ENCODE assay signal across 9 mouse cellular contexts in genomic region chr17:69438990-69439491, GRCm38 (mm10). TPM values are rescaled to one million over a fixed set of nuclear protein-coding genes. Genes with fewer than 3 reads are reported as not detected.
DNase-seq lines count a peak whose midpoint lies in the region; ATAC-seq and TF ChIP-seq lines count a peak whose summit lies in the region.
"Had no signal": no experiment of that assay in that cellular context is flagged by ENCODE, and none has a peak within 500 bp of the region (broad histone marks: within the 10 kb centered on the region; RNA-seq: fewer than 3 reads in every experiment).

Akain1 (plus strand) TSS chr17:69439326.

- 2% methylated on average over 44 of the region's 44 CpGs for WGBS in bone marrow, adult 2 months
- WGBS in embryonic facial prominence, embryonic 14.5 days, result 0% methylated on average over 9 of the region's 44 CpGs
- whole genome bisulfite sequencing in heart, embryonic 10.5 days, result 0% methylated on average over 44 of the region's 44 CpGs
- WGBS in liver, embryonic 12.5 days (ENCODE audit: insufficient replicate concordance), result under 1% methylated on average over 30 of the region's 44 CpGs
- WGBS in stomach, embryonic 15.5 days, result 0% methylated on average over 43 of the region's 44 CpGs

- H3K9ac ChIP-seq in embryonic facial prominence, embryonic 14.5 days (ENCODE audit: low read depth, low read length), result peak within 1 kb of the TSS; percentile 48; the same call in 1 of the 2 replicates
- no peak within 1 kb of the TSS for H3K9ac ChIP-seq in liver, embryonic 12.5 days
- H3K9ac ChIP-seq in stomach, embryonic 15.5 days, result no peak within 1 kb of the TSS

- peak; percentile 97 for ATAC-seq in embryonic facial prominence, embryonic 14.5 days (ENCODE audit: low read depth)
- peak; percentile 81; the same call in 1 of the 2 replicates for ATAC-seq in liver, embryonic 12.5 days
- ATAC-seq in stomach, embryonic 15.5 days (ENCODE audit: insufficient read depth, low FRiP score, low read depth), result peak; percentile 91

- H3K27ac ChIP-seq in bone marrow, adult 2 months (ENCODE audit: control insufficient read depth, insufficient read depth, low read depth, low read length, poor library complexity), result no peak within 1 kb of the TSS; the same call in 1 of the 2 replicates
- H3K27ac ChIP-seq in embryonic facial prominence, embryonic 14.5 days (replicated peaks; ENCODE audit: low read depth, low read length), result no peak within 1 kb of the TSS
- peak within 1 kb of the TSS; percentile 67 for H3K27ac ChIP-seq in heart, embryonic 10.5 days
- no peak within 1 kb of the TSS for H3K27ac ChIP-seq in liver, embryonic 12.5 days
- H3K27ac ChIP-seq in stomach, embryonic 15.5 days, result no peak within 1 kb of the TSS

- H3K4me1 ChIP-seq in bone marrow, adult 2 months (ENCODE audit: control insufficient read depth, insufficient read depth, low read length), result peaks cover 3% of the 10 kb centered on the region
- peaks cover 11% of the 10 kb centered on the region for H3K4me1 ChIP-seq in embryonic facial prominence, embryonic 14.5 days (ENCODE audit: control insufficient read depth, insufficient read depth, low read length)
- peaks cover 20% of the 10 kb centered on the region for H3K4me1 ChIP-seq in heart, embryonic 10.5 days
- H3K4me1 ChIP-seq in liver, embryonic 12.5 days, result peaks cover 14% of the 10 kb centered on the region; the same call in 1 of the 2 replicates
- peaks cover 9% of the 10 kb centered on the region for H3K4me1 ChIP-seq in stomach, embryonic 15.5 days

- H3K36me3 ChIP-seq in embryonic facial prominence, embryonic 14.5 days (ENCODE audit: control insufficient read depth, insufficient read depth, low read length), result no peaks in the 10 kb centered on the region
- H3K36me3 ChIP-seq in heart, embryonic 10.5 days, result no peaks in the 10 kb centered on the region
- H3K36me3 ChIP-seq in liver, embryonic 12.5 days, result no peaks in the 10 kb centered on the region
- H3K36me3 ChIP-seq in stomach, embryonic 15.5 days, result no peaks in the 10 kb centered on the region

- peak; percentile 46; the same call in 1 of the 2 replicates for TF ChIP-seq POLR2A in bone marrow, adult 2 months (IDR thresholded peaks at IDR 0.05; ENCODE audit: borderline replicate concordance, control insufficient read depth, low read depth, low read length)

- H3K4me2 ChIP-seq in embryonic facial prominence, embryonic 14.5 days (ENCODE audit: low read depth, low read length), result peak within 1 kb of the TSS; percentile 73
- peak within 1 kb of the TSS; percentile 61 for H3K4me2 ChIP-seq in liver, embryonic 12.5 days
- H3K4me2 ChIP-seq in stomach, embryonic 15.5 days, result peak within 1 kb of the TSS; percentile 75

- H3K27me3 ChIP-seq in embryonic facial prominence, embryonic 14.5 days (replicated peaks; ENCODE audit: control insufficient read depth, insufficient read depth, low read length), result peaks cover 56% of the 10 kb centered on the region
- peaks cover 43% of the 10 kb centered on the region for H3K27me3 ChIP-seq in heart, embryonic 10.5 days (ENCODE audit: insufficient read depth, poor library complexity, severe bottlenecking)
- peaks cover 56% of the 10 kb centered on the region for H3K27me3 ChIP-seq in liver, embryonic 12.5 days (replicated peaks)
- peaks cover 30% of the 10 kb centered on the region for H3K27me3 ChIP-seq in stomach, embryonic 15.5 days (replicated peaks)
- H3K27me3 ChIP-seq: CH12.LX had no signal

- peak within 1 kb of the TSS; percentile 11 for H3K4me3 ChIP-seq in bone marrow, adult 2 months (replicated peaks; ENCODE audit: control insufficient read depth, low read depth, low read length)
- peak within 1 kb of the TSS; percentile 38 for H3K4me3 ChIP-seq in embryonic facial prominence, embryonic 14.5 days (ENCODE audit: low read depth, low read length)
- H3K4me3 ChIP-seq in heart, embryonic 10.5 days, result peak within 1 kb of the TSS; percentile 62
- H3K4me3 ChIP-seq in liver, embryonic 12.5 days, result peak within 1 kb of the TSS; percentile 29
- peak within 1 kb of the TSS; percentile 35 for H3K4me3 ChIP-seq in stomach, embryonic 15.5 days (replicated peaks)

- DNase-seq in B cell, adult 2 months, result peak; percentile 65 to 68
- peak; percentile 87 for DNase-seq in embryonic facial prominence, embryonic 14.5 days (ENCODE audit: low spot score)
- peak; percentile 86 for DNase-seq in heart, embryonic 10.5 days (ENCODE audit: low spot score)
- peak; percentile 54 for DNase-seq in kidney, adult 9 months
- peak; percentile 14 to 34 for DNase-seq in natural killer cell, adult 2 months (ENCODE audit: low spot score in 2 of 2)

- H3K9me3 ChIP-seq in embryonic facial prominence, embryonic 14.5 days (ENCODE audit: control insufficient read depth, low read length), result no peaks in the 10 kb centered on the region
- H3K9me3 ChIP-seq in heart, embryonic 10.5 days, result no peaks in the 10 kb centered on the region
- no peaks in the 10 kb centered on the region for H3K9me3 ChIP-seq in liver, embryonic 12.5 days (replicated peaks)
- H3K9me3 ChIP-seq in stomach, embryonic 15.5 days, result no peaks in the 10 kb centered on the region

- no peak for TF ChIP-seq CTCF in bone marrow, adult 2 months (IDR thresholded peaks at IDR 0.05; ENCODE audit: control insufficient read depth, insufficient read depth, low read length)

RNA-seq across cellular contexts. Expression of gene Akain1, which starts in this region (rescaled TPM):
- polyA plus RNA-seq in bone marrow, adult 2 months (2011; ENCODE audit: insufficient read depth, insufficient read length, low replicate concordance, missing spikeins), result not detected in 2 replicates
- polyA plus RNA-seq in embryonic facial prominence, embryonic 14.5 days (2014; fragmentation: Nextera tagmentation; extraction: Ambion mirVana), result not detected in 2 replicates
- polyA plus RNA-seq in heart, embryonic 10.5 days (2016; fragmentation: Nextera tagmentation; extraction: Ambion mirVana), result 0.11 TPM in 1 of 2 replicates, not detected in the other
- polyA plus RNA-seq in liver, embryonic 12.5 days (2016; fragmentation: Nextera tagmentation; extraction: Ambion mirVana), result not detected in 2 replicates
- polyA plus RNA-seq in stomach, embryonic 15.5 days (2015; fragmentation: Nextera tagmentation; extraction: Ambion mirVana), result not detected in 2 replicates

Comparison
In these comparisons a context has a peak if more than half of its experiments do, and no peak if none do; other contexts are left out.
1. Peak in DNase-seq, ATAC-seq, H3K4me3 ChIP-seq, H3K9ac ChIP-seq and H3K4me2 ChIP-seq in embryonic facial prominence, embryonic 14.5 days; RNA of the gene not detected or under 1 TPM.
2. Peak in DNase-seq, H3K4me3 ChIP-seq and H3K27ac ChIP-seq in heart, embryonic 10.5 days; RNA of the gene not detected or under 1 TPM.
3. Peak in ATAC-seq, H3K4me3 ChIP-seq and H3K4me2 ChIP-seq in liver, embryonic 12.5 days; RNA of the gene not detected or under 1 TPM.
4. Peak in ATAC-seq, H3K4me3 ChIP-seq and H3K4me2 ChIP-seq in stomach, embryonic 15.5 days; RNA of the gene not detected or under 1 TPM.
5. DNase-seq: peak in every context shown above with its lines; median percentile 87 in embryonic facial prominence, embryonic 14.5 days; 86 in heart, embryonic 10.5 days; 66 in B cell, adult 2 months; 54 in kidney, adult 9 months; 24 in natural killer cell, adult 2 months.
6. H3K4me3 ChIP-seq: peak in every context shown above with its lines; median percentile 62 in heart, embryonic 10.5 days; 38 in embryonic facial prominence, embryonic 14.5 days; 35 in stomach, embryonic 15.5 days; 29 in liver, embryonic 12.5 days; 11 in bone marrow, adult 2 months.